Mouse (Mus musculus) myocyte (in vitro differentiated cells): ENCODE measurements around the gene Pced1b. TPM values are rescaled to one million over a fixed set of nuclear protein-coding genes. Genes with fewer than 3 reads are reported as not detected.
"Not testable (repeated sequence)": the region's sequence is repeated elsewhere in the genome, so short reads cannot be mapped to it uniquely, and the experiment has no call there.

ENCODE experiments used
- H3K27me3 ChIP-seq: one replicate; pipeline ENCODE4 v1.6.1; 2011; ENCODE audit not compliant: control insufficient read depth, insufficient read depth, insufficient read length
- H3K36me3 ChIP-seq: one replicate; pipeline ENCODE4 v1.6.1; 2011; ENCODE audit not compliant: control insufficient read depth, insufficient read depth
- H3K4me2 ChIP-seq: one replicate; pipeline ENCODE4 v1.6.1; 2011; ENCODE audit warnings: low read depth, control low read depth
- H3K4me3 ChIP-seq: one replicate; pipeline ENCODE4 v1.5.1; 2011; ENCODE audit warnings: mild to moderate bottlenecking, control low read depth, moderate library complexity
- H3K79me2 ChIP-seq: one replicate; pipeline ENCODE4 v1.6.1; 2011; ENCODE audit not compliant: control insufficient read depth, insufficient read depth
- H3ac ChIP-seq: one replicate; pipeline ENCODE4 v1.6.1; 2011; ENCODE audit not compliant: control insufficient read depth, insufficient read length
- CEBPB ChIP-seq: IDR thresholded peaks from 2 replicates; pipeline ENCODE4 v1.6.1; 2011; ENCODE audit warnings: mild to moderate bottlenecking, moderate library complexity; ENCODE audit not compliant: poor library complexity, insufficient read depth, severe bottlenecking
- E2F4 ChIP-seq: IDR thresholded peaks from one replicate; pipeline ENCODE4 v1.6.1; 2011; ENCODE audit warnings: mild to moderate bottlenecking, control low read depth, moderate library complexity; ENCODE audit not compliant: insufficient read depth
- MAX ChIP-seq: IDR thresholded peaks from one replicate; pipeline ENCODE4 v1.6.1; 2011; ENCODE audit warnings: low read depth, mild to moderate bottlenecking, control low read depth
- MYOD1 ChIP-seq, 3 experiments: IDR thresholded peaks; one replicate each; pipeline ENCODE4 v1.6.1; 2011; ENCODE audit warnings: control low read depth in 2 of 3, low read depth in 2 of 3, mild to moderate bottlenecking in 2 of 3, moderate library complexity in 1 of 3; ENCODE audit not compliant: insufficient read length in 2 of 3, control insufficient read depth in 1 of 3
- MYOG ChIP-seq, 3 experiments: IDR thresholded peaks; one replicate each; pipeline ENCODE4 v1.6.1; 2011; ENCODE audit warnings: control low read depth in 2 of 3, low read depth in 2 of 3, mild to moderate bottlenecking in 2 of 3; ENCODE audit not compliant: insufficient read length in 2 of 3, control insufficient read depth in 1 of 3, insufficient read depth in 1 of 3
- POLR2A ChIP-seq: IDR thresholded peaks from one replicate; pipeline ENCODE4 v1.6.1; 2011; ENCODE audit warnings: low read depth, mild to moderate bottlenecking, control low read depth, moderate library complexity; ENCODE audit not compliant: insufficient read length
- POLR2AphosphoS2 ChIP-seq: IDR thresholded peaks from one replicate; pipeline ENCODE4 v1.6.1; 2011; ENCODE audit warnings: low read depth, control low read depth; ENCODE audit not compliant: insufficient read length
- REST ChIP-seq: IDR thresholded peaks from one replicate; pipeline ENCODE4 v1.6.1; 2011; ENCODE audit warnings: mild to moderate bottlenecking, control low read depth, moderate library complexity; ENCODE audit not compliant: insufficient read depth, insufficient read length
- SRF ChIP-seq: IDR thresholded peaks from one replicate; pipeline ENCODE4 v1.6.1; 2011; ENCODE audit warnings: low read depth; ENCODE audit not compliant: control insufficient read depth, insufficient read length
- TCF12 ChIP-seq: IDR thresholded peaks from one replicate; pipeline ENCODE4 v1.6.1; 2011; ENCODE audit warnings: mild to moderate bottlenecking, control low read depth; ENCODE audit not compliant: poor library complexity, insufficient read depth, severe bottlenecking
- TCF3 ChIP-seq: IDR thresholded peaks from one replicate; pipeline ENCODE4 v1.6.1; 2011; ENCODE audit warnings: low read depth, control low read depth; ENCODE audit not compliant: insufficient read length
- USF1 ChIP-seq: IDR thresholded peaks from one replicate; pipeline ENCODE4 v1.6.1; 2011; ENCODE audit warnings: low read depth, mild to moderate bottlenecking, control low read depth, moderate library complexity
- polyA plus RNA-seq: library from polyadenylated mRNA; unstranded; fragments of >200 nt; fragmentation: generic; extraction: Trizol; gene quantifications from one replicate; pipeline ENCODE4 v1.2.1, GENCODE M21; 2012; ENCODE audit warnings: missing spikeins

The Pced1b gene
- polyA plus RNA-seq, 1 experiment, result 0.68 TPM

GRCm38 (mm10) chr15:97360842-97361770 lies 114.2 kb downstream of the Pced1b start:
- no peaks in the 10 kb centered on the region for H3K27me3 ChIP-seq
- H3ac ChIP-seq, result no peak overlapping the region
- no peak overlapping the region for H3K4me3 ChIP-seq
- H3K36me3 ChIP-seq, result no peaks in the 10 kb centered on the region
- TF ChIP-seq MAX, result no peak
- no peak for TF ChIP-seq POLR2A
- no peak for TF ChIP-seq MYOD1 (IDR thresholded peaks at IDR 0.05; ENCODE audit: control insufficient read depth in 1 of 3, insufficient read length in 2 of 3, low read depth in 2 of 3)
- no peak for TF ChIP-seq POLR2AphosphoS2
- no peak for TF ChIP-seq TCF12
- no peak for TF ChIP-seq SRF
- no peak for TF ChIP-seq REST
- no peak for TF ChIP-seq CEBPB
- TF ChIP-seq MYOG (IDR thresholded peaks at IDR 0.05; ENCODE audit: control insufficient read depth in 1 of 3, insufficient read depth in 1 of 3, insufficient read length in 2 of 3, low read depth in 2 of 3), result no peak
- no peak for TF ChIP-seq USF1
- no peak for TF ChIP-seq E2F4
- TF ChIP-seq TCF3, result no peak
- no peaks in the 10 kb centered on the region for H3K79me2 ChIP-seq
- no peak overlapping the region for H3K4me2 ChIP-seq

DNA sequence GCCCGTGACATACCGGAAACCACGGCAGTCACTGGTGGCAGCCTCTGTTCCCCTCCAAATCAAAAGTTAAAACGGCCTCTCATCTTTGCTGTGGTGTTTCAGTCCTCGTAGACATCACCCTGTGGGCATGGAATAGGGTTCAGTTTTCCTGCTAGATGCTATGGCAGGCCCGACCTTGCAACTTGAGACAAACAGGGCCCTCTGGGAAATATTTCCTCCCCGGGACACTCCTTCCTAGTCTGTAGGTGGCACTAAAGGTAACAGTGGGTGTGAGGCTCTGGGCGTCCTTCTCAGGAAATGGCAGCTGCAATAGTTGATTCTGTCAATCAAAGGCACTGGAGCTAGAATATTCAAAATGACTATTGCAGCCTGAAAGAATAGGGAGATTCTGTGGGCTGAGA lies 114.9 kb downstream of the Pced1b start:
- H3K36me3 ChIP-seq, result no peaks in the 10 kb centered on the region
- H3K79me2 ChIP-seq, result no peaks in the 10 kb centered on the region
- H3K4me2 ChIP-seq, result no peak overlapping the region
- H3K27me3 ChIP-seq, result no peaks in the 10 kb centered on the region
- H3ac ChIP-seq, result no peak overlapping the region
- H3K4me3 ChIP-seq, result no peak overlapping the region
- TF ChIP-seq REST (no peak), SRF (no peak), MYOD1 (IDR thresholded peaks at IDR 0.05; ENCODE audit: control insufficient read depth in 1 of 3, insufficient read length in 2 of 3, low read depth in 2 of 3) (no peak), MAX (no peak), CEBPB (no peak), POLR2A (no peak), POLR2AphosphoS2 (no peak)

GRCm38 (mm10) chr15:97364271-97364670 lies 117.4 kb downstream of the Pced1b start:
- H3K4me3 ChIP-seq, H3K36me3 ChIP-seq, H3K27me3 ChIP-seq, H3ac ChIP-seq, H3K4me2 ChIP-seq, H3K79me2 ChIP-seq: not testable (repeated sequence)

DNA sequence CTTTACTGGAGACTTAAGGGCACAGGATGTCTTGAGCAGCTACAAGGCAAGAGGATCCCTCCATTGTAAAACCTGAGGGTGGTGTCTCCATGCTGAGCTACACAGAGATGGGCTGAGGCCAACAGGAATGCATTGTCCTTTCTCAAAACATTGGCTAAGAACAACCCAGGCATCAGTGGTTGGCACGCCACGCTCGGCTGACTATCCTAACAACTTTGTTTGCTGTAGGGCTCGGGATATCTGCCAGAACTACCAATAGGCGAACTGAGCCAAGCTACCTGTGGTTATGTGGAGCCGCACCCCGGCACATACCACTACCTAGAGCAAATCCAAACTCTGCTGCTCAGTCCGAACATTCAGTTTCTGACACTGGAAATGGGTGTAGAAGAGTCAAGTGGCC lies 118.1 kb downstream of the Pced1b start:
- Histone ChIP-seq H3K79me2 (no peaks in the 10 kb centered on the region), H3K4me2 (no peak overlapping the region), H3K4me3 (no peak overlapping the region), H3K36me3 (no peaks in the 10 kb centered on the region), H3ac (no peak overlapping the region), H3K27me3 (no peaks in the 10 kb centered on the region)
- TF ChIP-seq POLR2AphosphoS2 (no peak), MAX (no peak), TCF3 (no peak), TCF12 (no peak), SRF (no peak), E2F4 (no peak), POLR2A (no peak), CEBPB (no peak), MYOG (IDR thresholded peaks at IDR 0.05; ENCODE audit: control insufficient read depth in 1 of 3, insufficient read depth in 1 of 3, insufficient read length in 2 of 3, low read depth in 2 of 3) (no peak), USF1 (no peak), MYOD1 (IDR thresholded peaks at IDR 0.05; ENCODE audit: control insufficient read depth in 1 of 3, insufficient read length in 2 of 3, low read depth in 2 of 3) (no peak), REST (no peak)

DNA sequence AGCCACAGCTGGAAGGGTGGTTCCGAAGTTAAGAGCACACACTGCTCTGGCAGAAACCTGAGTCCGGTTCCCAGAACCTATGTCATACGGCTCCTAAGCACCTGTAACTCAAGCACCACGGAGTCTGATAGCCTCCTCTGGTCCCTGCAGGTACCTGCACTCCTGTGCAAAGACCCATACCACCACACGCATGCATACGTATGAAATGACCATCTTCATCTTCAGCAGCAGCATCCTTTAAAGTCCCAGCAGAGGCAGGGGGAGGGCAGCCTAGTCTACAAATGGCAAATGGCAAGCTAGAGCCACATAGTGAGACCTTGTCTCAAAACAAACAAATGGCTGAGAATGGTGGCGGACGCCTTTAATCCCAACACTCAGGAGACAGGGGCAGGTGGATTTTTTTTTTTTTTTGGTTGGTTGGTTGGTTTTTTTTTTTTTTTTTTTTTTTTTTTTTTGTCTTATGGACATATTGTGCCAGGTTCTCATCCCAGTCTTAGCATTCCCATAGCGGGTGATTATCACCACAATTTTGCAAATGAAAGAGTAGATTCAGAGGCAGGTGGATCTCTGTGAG lies 121.2 kb downstream of the Pced1b start:
- TF ChIP-seq MYOG (IDR thresholded peaks at IDR 0.05; ENCODE audit: control insufficient read depth in 1 of 3, insufficient read depth in 1 of 3, insufficient read length in 2 of 3, low read depth in 2 of 3), result no peak
- TF ChIP-seq MAX, result no peak
- no peak for TF ChIP-seq CEBPB
- TF ChIP-seq REST, result no peak
- TF ChIP-seq POLR2AphosphoS2, result no peak
- TF ChIP-seq SRF, result no peak
- no peak for TF ChIP-seq POLR2A
- TF ChIP-seq TCF3, result no peak
- no peak for TF ChIP-seq TCF12
- no peak for TF ChIP-seq MYOD1 (IDR thresholded peaks at IDR 0.05; ENCODE audit: control insufficient read depth in 1 of 3, insufficient read length in 2 of 3, low read depth in 2 of 3)
- no peak for TF ChIP-seq USF1
- TF ChIP-seq E2F4, result no peak
- no peaks in the 10 kb centered on the region for H3K79me2 ChIP-seq
- H3ac ChIP-seq, result no peak overlapping the region
- H3K36me3 ChIP-seq, result no peaks in the 10 kb centered on the region
- H3K4me3 ChIP-seq, result no peak overlapping the region
- no peak overlapping the region for H3K4me2 ChIP-seq
- no peaks in the 10 kb centered on the region for H3K27me3 ChIP-seq
